Mouse (Mus musculus) regulatory T cell (primary cell): Measurements from ENCODE around the gene Irak1.

Experiments
- in situ Hi-C: fragments of 300-600 bp; cut with MboI, MseI; formaldehyde crosslinking; loops from one replicate; pipeline ENCODE4 v1.15.1; 2025; ENCODE audit warnings: high pct_unique_total_duplicates

The Irak1 gene

DNA sequence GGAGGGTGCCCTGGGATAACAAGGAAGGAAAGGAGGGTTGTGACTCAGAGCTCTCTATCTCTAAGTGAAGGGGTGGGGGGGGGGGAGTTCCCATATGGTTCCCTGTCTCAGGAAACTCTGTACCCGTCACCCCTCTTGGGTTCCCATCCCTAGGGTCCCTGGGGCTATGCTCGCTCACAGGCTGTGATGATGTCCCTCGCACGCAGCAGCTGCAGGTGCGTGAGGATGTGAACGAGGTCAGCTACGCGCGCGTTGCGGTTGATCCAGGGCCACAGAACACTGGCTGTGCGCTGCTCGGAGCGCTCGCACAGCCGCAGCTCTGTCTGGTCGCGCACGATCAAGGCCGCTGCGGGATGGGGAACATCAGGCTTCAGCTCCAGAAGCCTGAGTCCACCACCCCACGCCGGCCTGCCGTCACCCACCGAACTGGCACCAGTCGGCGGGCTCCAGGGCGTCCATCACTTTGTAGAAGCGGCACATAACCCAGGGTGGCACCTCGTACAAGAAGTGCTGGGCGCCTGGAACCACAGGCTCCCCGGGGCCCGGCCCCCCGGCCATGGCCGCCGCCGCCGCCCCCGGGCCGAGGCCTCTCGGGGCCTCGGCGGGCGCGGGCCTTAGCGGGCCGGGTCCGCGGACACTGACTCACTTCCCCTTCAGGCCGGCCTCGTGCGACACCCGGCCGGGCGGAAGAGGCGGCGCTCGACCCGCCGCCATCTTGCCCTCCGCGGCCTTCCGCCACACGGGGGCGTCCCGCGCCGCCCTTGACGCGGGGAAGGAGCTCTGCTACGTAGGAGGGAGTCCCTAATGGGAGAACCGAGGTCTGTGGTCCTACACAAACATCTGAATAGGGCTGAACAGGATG, at the start of gene Irak1:
TSS of gene Irak1 (minus strand) at position 731 of the 862 bp plus-strand sequence.
- in situ Hi-C loops = no loop called here

DNA sequence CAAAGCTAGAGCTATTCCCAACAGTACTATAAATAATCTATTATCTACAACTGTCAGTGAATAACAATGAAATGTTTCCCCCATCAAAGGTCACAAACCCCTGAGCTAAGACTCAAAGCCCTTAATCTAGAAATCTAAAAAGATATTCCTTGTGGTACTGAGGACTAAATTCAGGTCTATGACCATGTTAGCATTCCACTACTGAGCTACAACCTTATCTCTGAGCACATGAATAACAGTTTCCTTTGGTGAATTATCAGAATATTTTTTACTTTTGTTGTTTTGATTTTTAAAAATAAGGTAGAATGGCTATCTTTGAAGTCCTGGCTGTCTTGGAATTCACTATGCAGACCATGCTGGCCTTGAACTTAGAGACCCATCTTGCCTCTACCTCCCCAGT, 47.1 kb upstream of the Irak1 start:
- in situ Hi-C loops = no loop called here

DNA sequence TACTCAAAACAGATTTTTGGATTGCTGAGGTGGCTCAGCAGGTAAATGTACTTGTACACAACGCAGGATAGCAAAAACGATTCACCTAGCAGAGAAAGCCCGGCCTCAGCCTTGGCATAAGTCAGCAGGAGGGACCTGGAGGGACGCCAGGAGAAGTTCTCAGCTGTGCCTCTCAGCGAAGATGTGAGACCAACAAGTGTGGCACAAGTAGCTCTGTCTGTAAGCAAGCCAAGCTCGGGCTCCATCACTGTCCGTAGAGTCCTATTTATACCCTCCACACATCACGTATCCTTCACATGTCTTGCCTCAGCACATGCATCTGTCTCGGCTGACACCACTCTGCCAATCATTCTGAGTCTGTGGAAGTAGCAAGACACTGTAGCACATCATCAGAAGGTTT, 44.2 kb upstream of the Irak1 start:
- in situ Hi-C loops = no loop called here

DNA sequence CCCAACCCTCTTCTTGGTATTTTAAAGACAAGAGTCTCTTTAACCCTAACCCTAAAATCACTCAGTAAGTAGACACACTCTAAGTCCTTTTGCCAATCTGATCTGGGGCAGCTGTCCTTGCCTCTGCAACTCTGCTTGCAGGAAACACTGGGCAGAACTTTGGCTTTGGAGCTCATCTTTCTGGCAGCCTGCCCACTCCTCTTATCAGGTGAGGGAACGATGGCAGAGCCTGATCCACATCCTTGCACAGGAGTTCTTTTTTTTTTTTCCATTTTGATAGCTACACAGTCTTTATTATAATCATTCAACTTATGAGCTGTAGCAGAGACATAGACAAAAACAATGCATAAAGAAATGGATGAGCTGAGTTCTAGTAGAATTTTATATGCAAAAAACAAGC, 21.4 kb upstream of the Irak1 start:
- in situ Hi-C loops = no loop called here

DNA sequence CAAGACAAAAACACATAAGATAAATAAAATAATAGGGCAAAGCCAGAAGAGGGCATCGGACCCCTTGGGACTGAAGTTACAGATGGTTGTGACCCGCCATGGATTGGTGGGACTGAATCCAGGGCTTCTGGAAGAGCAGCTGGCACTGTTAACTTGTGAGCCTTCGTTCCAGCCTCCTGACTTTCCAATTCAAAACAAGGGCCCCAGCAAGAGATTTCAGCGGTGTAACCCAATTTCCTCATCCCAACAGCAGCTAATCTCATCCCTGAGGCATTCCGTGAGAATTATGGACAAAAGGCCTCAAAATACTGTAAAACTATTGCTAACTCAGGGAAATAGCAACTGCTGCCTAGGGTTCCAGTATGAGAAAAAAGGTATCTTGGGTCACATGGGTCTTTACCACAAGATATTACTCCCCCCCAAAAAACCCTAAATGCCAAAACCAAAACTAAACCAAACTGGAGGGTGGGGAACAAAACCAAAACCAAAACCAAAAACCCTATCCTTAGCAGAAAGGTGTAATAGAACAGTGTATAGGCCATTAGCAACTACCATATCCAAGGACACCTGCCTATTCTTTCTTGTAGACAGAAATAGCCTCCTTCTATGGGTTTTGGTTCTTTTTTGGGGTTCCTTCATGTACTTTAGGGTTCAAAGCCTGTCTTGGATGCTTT, 14.1 kb upstream of the Irak1 start:
- in situ Hi-C loops = no loop called here

DNA sequence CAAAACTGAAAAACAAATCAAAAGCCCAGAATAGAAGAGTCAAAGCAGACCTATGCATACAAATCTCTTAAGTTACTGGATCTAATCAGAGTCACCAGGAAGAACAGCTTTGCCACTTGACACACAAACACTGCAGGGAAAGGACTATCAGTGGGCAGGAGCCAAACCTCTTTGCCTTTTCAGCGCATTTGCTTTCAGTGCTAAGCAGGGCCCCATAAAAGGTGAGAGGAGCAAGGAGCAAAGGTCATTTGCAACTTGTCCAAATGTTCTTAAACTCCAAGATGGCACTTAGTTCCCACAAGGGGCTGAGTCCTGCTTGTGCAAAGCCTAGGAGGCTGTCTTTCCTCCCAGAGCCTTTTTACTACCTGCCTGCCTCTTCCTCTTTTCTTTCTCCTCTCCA, 6.3 kb upstream of the Irak1 start:
- in situ Hi-C loops = no loop called here

DNA sequence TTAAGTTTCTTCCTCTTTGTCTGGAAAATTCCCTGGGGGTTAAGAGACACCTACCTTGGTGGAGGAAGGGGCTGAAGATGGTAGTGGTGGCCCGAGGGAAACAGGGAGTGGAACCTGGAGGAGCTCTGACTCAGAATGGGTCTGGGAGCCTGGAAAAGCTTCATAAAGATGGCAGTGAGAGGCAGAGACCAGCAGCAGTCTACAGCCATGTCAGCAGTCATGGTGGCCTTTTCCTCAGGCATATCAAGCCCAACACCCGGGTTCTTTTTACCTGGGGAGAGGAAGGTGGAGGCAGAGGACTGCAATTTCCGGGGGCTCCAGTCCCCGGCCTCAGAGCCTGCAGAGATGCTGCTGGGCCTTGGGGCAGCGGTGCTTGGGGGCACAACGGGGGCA, 927 bp downstream of the Irak1 start:
- in situ Hi-C loops = no loop called here

DNA sequence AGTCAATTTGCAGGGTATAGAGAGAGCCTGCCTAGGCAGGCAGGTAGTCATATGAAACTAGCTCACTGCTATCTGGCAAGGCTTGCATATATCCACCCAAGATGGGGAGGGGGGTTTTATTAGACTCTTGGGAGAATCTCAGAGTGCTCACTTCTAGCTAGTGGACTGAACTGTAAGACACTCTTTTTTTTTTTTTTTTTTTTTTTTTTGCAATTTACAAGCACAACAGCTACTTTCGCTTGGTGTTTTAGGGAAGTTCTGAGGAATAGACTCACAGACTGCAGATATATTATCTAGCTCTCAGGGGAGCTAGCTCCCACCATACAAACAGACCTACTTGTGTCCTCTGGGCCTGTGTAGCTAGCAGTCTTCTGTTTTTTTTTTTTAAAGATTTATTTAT, 9.1 kb downstream of the Irak1 start:
- in situ Hi-C loops = no loop called here

DNA sequence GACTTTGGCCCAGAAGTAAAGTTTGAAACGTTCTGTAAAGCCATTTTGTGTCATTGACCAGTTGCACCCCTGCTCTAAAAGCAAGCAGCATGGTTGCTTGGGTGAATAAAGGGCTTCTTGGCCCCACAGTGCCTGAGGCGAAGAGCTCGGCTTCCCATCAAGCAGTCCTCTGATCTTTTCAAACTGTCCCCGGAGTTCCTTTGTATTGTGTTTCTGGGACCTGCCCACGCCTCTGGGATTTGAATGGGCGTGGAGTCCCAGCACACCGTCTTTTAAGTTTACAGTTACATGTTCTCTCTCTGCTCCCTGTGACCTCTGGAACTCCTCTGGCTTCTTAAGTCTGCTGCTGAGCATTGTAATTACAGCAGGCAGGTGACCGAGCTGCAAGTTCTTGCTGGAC, 15.7 kb downstream of the Irak1 start:
- in situ Hi-C loops = no loop called here

DNA sequence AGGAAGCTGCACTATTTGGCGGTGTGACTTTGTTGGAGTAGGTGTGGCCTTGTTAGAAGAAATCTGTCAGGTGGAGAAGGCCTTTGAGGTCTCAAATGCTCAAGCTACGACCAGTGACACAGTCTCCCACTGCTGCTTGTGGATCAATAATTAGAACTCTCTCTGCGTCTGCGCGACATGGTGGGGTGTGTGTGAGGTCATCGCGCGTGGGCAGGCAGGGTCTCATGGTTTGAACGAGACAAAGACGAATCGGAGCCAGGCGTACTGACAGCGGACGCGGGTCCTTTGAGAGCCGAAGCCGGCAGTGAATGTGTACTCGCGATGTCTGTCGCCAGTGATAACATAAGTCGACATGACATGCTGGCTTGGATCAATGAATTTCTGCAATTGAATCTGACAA, 17.3 kb downstream of the Irak1 start:
- in situ Hi-C loops = no loop called here

DNA sequence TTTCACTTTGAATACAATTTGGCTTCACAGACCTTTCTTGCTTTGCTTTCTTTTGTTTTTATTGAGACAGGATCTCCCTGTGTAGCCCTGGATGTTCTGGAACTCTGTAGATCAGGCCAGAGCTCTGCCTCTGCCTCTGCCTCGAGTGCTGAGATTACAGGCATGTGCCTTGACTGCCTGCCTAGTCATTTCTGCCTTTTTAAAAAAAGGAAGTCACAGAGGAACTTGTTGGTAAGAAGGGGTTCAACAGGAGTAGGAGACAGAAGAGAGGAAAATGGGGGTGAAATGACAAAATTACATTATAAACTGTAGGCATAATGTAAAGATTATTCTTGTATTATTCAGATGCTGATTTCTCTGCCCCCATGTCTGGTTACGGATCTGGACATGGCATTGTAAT, 20.1 kb downstream of the Irak1 start:
- in situ Hi-C loops = no loop called here

DNA sequence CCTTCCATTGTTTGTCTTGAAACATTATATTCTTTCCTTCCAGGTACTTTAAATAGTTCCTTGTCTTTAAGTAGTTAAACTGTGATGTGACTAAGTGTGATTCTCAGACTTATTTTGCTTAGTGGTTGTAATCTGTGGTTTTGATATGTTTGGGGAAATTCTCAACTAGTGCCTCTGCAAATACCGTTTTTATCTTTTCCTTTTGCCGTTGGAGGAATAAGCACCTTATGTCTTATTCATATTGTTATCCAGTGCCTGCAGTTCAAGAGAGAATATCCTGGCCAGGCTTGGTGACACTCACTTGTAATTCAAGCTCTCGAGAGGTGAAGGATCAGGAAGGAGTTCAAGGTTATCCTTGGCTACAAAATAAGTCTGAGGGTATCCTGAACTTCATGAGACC, 22.7 kb downstream of the Irak1 start:
- in situ Hi-C loops = no loop called here

DNA sequence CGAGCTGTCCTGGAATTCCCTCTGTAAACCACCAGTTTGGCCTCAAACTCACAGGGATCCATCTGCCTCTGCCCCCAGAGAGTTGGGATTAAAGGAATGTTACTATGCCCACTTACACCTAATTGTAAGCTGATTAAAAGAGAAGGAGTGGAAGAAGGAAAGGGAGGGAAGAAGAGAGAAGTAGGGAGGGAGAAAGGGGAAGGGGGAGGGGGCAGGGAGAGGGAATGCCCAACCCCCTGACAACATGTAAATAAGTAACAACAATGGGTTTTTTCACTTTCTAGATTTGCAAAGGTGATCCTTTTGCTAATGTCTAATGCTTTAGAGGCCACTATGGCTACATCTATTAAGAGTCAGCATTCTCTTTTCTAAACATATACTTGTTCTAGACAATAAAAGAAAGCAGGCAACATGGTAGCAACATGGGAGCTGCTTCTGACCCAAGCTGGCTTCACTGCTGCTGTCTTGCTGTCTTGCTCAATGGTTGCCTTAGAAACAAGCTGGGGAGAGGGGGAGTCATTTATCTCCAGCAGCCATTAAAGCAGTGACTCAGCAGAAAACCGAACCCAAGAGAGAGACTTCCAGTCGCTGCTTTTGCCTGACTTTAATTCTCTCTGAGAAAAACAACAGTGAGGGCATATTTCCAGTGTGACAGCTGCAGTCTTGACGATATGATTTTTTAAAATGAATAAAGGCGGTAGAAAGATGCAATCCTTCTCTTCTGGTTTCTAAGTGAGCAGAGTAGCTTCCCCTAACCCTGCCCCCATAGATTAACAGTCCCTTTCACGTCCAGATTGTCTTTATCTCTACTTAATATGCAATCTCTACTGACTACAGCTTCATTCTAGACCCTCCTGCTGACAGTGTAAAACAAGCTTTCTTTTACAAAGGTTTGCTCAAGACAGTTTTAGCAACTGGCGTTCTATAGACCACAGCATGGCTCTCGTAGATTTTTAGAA, 24.5 kb downstream of the Irak1 start:
- in situ Hi-C loops = no loop called here

DNA sequence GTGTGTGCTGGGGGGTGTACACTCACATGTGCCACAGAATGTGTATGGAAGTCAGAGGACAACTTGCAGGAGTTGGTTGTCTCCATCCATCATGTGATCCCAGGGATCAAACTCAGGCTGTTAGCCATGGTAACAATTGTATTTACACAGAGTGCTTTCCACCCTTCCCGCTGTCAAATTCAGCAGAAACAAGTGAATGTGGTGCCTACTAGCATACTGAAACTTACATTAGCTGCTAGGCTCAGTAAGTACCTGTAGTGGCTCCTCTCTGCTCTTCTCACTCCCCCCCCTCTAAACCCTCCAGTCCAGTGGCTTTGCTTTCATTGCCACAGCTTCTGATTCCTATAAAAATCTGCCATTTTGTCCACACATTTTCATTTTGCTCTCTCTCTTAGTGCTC, 45.9 kb downstream of the Irak1 start:
- in situ Hi-C loops = no loop called here

DNA sequence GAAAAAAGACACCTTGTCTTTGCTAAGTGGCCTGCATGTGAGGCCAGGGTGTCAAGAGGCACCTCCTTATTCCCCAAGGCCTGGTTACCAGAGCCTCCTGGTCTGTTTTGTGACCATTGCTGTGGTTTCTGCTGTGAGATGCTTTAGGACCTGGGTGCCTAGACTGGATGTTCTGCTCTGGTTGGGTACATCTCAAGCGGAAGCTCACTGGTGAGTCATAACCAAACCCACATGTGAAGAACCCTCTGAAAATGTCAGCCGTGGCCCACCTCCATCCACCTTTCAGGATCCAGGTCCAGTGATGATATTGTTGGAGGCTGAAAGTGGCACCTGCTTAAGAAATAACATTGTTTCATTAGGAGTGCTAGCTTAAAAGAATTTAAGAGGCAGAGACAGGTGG, 47.4 kb downstream of the Irak1 start:
- in situ Hi-C loops = no loop called here

DNA sequence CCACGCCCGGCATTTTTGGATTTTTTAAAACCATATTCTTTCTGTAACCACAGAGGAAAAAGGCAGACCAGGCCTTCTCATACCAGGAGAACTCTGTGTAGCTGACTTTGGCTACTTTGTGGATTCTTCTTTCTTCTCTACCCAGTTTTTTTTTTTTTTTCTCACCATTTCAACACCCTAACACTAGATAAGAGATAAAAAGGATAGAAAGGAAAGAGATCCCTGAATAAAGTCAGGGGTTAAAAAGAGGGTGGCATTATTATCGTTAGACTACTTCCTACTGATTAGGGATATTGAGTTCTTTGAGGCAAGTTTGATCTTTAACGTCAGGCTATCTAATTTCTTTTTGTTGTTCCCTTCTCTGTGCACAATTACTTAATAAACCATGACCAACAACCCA, 50.9 kb downstream of the Irak1 start:
- in situ Hi-C loops = no loop called here

DNA sequence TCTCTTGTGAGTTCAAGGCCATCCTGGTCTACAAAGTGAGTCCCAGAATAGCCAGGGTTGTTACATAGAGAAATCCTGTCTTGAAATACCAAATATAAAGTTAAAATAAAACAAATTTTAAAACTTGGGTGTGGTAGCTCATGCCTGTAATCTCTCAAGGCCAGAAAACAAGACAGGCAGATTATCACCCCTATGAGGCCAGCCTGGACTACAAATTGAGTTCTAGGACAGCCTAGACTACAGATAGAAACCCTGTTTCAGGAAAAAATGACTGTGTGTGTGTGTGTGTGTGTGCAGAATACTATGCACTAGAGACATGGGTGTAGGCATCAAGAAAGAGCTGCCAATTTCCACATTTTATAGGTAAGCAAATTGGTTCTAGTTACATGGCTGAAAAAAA, 52.9 kb downstream of the Irak1 start:
- in situ Hi-C loops = no loop called here

DNA sequence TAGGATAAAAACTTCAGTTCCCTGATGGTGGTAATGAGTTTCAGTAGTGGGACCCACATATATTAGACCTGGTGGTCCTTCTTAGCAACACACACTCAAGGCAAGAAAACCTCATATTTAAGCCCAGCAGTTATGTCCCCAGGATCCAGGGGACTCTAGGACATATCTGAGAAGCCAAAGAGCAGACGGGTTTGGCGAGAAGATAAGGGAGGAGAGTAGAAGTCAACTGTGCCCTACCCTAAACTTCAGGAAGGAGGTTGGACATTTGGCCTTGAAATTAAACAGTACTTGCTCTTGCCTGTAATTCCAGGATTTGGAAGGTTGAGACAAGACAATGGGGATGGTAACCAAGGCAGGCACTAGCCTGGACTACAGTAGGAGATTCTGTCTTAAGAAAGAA, 54.0 kb downstream of the Irak1 start:
- in situ Hi-C loops = no loop called here

DNA sequence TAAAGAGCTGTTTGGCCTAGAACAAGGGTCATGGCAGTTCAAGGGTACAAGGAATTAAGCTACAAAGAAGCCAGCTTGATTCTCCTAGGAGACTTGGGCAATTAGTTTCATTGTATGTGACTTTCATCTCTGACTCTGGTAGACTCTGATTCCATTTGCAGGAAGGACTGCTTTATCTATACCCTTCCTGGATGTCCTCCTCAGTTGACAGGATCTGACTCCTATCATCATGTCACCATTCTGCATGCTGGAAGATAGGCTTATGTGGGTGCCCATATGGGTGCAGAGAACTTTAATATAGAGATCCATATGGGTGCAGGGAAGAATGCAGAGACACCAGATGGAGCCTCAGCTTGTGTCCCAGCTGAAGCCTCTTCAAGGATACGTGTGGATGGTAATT, 54.6 kb downstream of the Irak1 start:
- in situ Hi-C loops = no loop called here

DNA sequence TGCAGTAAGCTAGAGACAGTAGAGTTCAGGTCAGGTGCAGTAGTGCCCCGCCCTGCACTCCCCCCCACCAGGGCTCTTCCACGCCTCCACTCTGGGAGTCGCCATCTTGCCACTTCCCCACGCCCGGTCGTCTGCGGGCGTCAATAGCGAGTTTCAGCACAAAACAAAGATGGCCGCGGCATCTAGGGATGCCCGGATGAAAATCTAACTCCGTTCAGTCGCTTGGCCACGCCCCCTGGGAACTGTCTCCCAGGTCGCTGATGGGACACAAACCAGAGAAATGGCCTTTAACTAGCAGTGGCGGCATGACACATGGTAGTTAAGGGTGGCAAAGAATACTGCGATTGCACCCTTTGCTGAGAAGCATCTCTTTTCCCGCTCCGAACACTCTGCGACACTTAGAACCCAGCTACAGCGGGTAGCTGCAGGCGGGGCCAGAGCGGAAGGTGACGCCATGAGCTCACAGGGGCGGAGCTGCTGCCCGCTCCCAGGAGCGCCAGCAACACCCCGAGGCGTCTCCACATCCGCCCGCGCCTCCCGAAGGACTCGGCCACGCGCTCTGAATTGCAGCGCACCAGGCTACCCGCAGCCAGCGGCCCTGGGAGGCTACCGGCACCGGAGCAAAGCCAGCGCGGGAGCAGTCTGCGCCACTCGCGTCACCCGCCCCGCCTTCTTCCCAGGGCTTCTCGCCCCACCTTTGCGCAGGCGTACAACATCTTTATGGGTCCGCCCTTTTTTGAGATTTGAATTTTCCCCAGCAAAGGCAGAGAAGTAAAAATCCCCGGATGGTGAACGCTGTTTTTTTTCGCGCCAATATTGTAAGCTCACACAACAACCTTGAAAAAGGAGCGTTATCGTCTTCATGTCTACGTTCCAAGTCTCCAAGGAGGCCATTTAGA, 56.3 kb downstream of the Irak1 start:
- in situ Hi-C loops = no loop called here
